Mouse (Mus musculus) heart, postnatal 0 days (tissue): ENCODE results near the gene Lamc3. TPM values are rescaled to one million over a fixed set of nuclear protein-coding genes. Genes with fewer than 3 reads are reported as not detected.

Experiments
- ATAC-seq: fragments of 200-750 bp; cut with Nextera tagmentation; 2 replicates; pipeline ENCODE4 v1.8.0; 2017; ENCODE audit warnings: low read depth, moderate number of reproducible peaks, moderate library complexity; ENCODE audit not compliant: insufficient read depth
- DNase-seq: peaks from one replicate; pipeline ENCODE4 v3.0.0-alpha.2; 2016; ENCODE audit warnings: low spot score
- H3K27ac ChIP-seq: fragments of 300-500 bp; sonication (generic); 2 replicates; pipeline ENCODE4 v1.5.1; 2014; ENCODE audit warnings: low read depth, mild to moderate bottlenecking
- H3K27me3 ChIP-seq: fragments of 300-500 bp; sonication (generic); 2 replicates; pipeline ENCODE4 v1.6.1; 2014; ENCODE audit warnings: low read length, mixed read lengths; ENCODE audit not compliant: control insufficient read depth, insufficient read depth
- H3K36me3 ChIP-seq: fragments of 300-500 bp; sonication (generic); replicated peaks from 2 replicates; pipeline ENCODE4 v1.6.1; 2014; ENCODE audit warnings: low read length, mixed read lengths; ENCODE audit not compliant: control insufficient read depth, insufficient read depth
- H3K4me1 ChIP-seq: fragments of 300-500 bp; sonication (generic); 2 replicates; pipeline ENCODE4 v1.6.1; 2014; ENCODE audit warnings: antibody characterized with exemption; ENCODE audit not compliant: control insufficient read depth, insufficient read depth
- H3K4me2 ChIP-seq: fragments of 300-500 bp; sonication (generic); 2 replicates; pipeline ENCODE4 v1.6.1; 2014; ENCODE audit warnings: low read depth, mild to moderate bottlenecking, low read length, moderate library complexity
- H3K4me3 ChIP-seq: fragments of 300-500 bp; sonication (generic); 2 replicates; pipeline ENCODE4 v1.5.1; 2014; ENCODE audit warnings: low read depth, low read length
- H3K9ac ChIP-seq: fragments of 300-500 bp; sonication (generic); replicated peaks from 2 replicates; pipeline ENCODE4 v1.6.1; 2014; ENCODE audit warnings: low read depth, low read length, mixed read lengths
- H3K9me3 ChIP-seq: fragments of 300-500 bp; sonication (generic); replicated peaks from 2 replicates; pipeline ENCODE4 v1.6.1; 2016; ENCODE audit warnings: low read length; ENCODE audit not compliant: control insufficient read depth
- CTCF ChIP-seq: IDR thresholded peaks from 2 replicates; pipeline ENCODE4 v1.5.1; 2016; ENCODE audit warnings: antibody characterized with exemption, control low read depth, low read depth
- EP300 ChIP-seq: IDR thresholded peaks from 2 replicates; pipeline ENCODE4 v1.6.1; 2016; ENCODE audit warnings: antibody characterized with exemption, low read depth
- WGBS: fragments of 180-500 bp; shearing (Covaris S2); extraction: QIAGEN DNeasy Blood & Tissue Kit; methylation state at CpG from one replicate; pipeline ENCODE4 v1.1.7; 2014; 5-methylcytosine and 5-hydroxymethylcytosine counted together
- polyA plus RNA-seq: library from polyadenylated mRNA; unstranded; fragments of >200 nt; fragmentation: Nextera tagmentation; extraction: Ambion mirVana; gene quantifications from 2 replicates; pipeline ENCODE4 v1.2.1, GENCODE M21; 2015
- total RNA-seq: library from RNA; depleted of rRNA; stranded (reverse); fragments of >200 nt; gene quantifications from 2 replicates; pipeline ENCODE4 v1.2.3, GENCODE M21; 2014; ENCODE audit warnings: low replicate concordance

Lamc3 gene
- total and polyA plus RNA-seq, 2 experiments from 2014 or later: 0.16 to 0.65 TPM

GRCm38 (mm10) chr2:31948801-31949200 is 61.7 kb downstream of the Lamc3 start:
- Histone ChIP-seq H3K27ac (no peak overlapping the region), H3K9ac (no peak overlapping the region), H3K4me1 (peaks cover 11% of the 10 kb centered on the region; the same call in 1 of the 2 replicates), H3K36me3 (no peaks in the 10 kb centered on the region), H3K4me3 (no peak overlapping the region), H3K27me3 (no peaks in the 10 kb centered on the region), H3K9me3 (no peaks in the 10 kb centered on the region), H3K4me2 (no peak overlapping the region)
- DNase-seq (no peak), ATAC-seq (no peak)
- TF ChIP-seq EP300 (no peak), CTCF (no peak)
- WGBS: 72% methylated on average over 6 of the region's 6 CpGs

GRCm38 (mm10) chr2:31950058-31950871 is 63.2 kb downstream of the Lamc3 start, which contains the start of gene Aif1l:
Gene Aif1l, plus strand, starts transcription at chr2:31950139.
- peak within 1 kb of the TSS; percentile 93 for H3K4me2 ChIP-seq
- no peaks in the 10 kb centered on the region for H3K9me3 ChIP-seq
- H3K4me3 ChIP-seq: peak within 1 kb of the TSS; percentile 58
- under 1% methylated on average over 65 of the region's 66 CpGs for WGBS
- peak; percentile 31; the same call in 1 of the 2 replicates for ATAC-seq
- peak within 1 kb of the TSS; percentile 53; the same call in 1 of the 2 replicates for H3K9ac ChIP-seq
- H3K4me1 ChIP-seq: peaks cover 15% of the 10 kb centered on the region; the same call in 1 of the 2 replicates
- no peak for TF ChIP-seq EP300
- peak; percentile 45 for TF ChIP-seq CTCF
- no peaks in the 10 kb centered on the region for H3K36me3 ChIP-seq
- no peak within 1 kb of the TSS for H3K27ac ChIP-seq
- no peaks in the 10 kb centered on the region for H3K27me3 ChIP-seq
- peak; percentile 76 for DNase-seq

DNA sequence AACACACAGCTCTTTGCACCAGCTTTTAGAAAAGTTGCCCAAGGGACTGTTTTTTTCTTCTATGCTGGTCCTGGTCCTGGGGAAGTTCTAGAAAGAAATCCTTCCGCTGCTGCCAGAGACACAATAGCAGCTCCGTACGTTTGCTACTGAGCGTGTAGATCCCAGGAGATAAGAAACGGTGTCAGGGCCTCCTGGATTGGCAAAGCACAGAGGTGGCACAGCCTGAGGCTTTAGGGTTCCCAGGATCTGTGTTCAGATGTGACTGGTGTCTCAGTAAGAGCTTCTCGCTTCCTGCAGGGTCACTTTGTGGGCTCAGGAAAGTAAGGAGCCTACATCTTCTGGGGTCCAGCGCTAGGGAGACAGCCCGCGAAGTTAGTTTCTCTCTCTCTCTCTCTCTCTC is 63.9 kb downstream of the Lamc3 start:
- no peak for DNase-seq
- ATAC-seq: no peak
- Histone ChIP-seq H3K9me3 (no peaks in the 10 kb centered on the region), H3K4me3 (peak overlapping the region; percentile 58), H3K9ac (peak overlapping the region; percentile 53; the same call in 1 of the 2 replicates), H3K27me3 (no peaks in the 10 kb centered on the region), H3K4me2 (peak overlapping the region; percentile 93), H3K4me1 (peaks cover 15% of the 10 kb centered on the region; the same call in 1 of the 2 replicates), H3K27ac (no peak overlapping the region), H3K36me3 (no peaks in the 10 kb centered on the region)
- WGBS: 34% methylated on average over 9 of the region's 9 CpGs
- TF ChIP-seq EP300 (no peak), CTCF (no peak)

DNA sequence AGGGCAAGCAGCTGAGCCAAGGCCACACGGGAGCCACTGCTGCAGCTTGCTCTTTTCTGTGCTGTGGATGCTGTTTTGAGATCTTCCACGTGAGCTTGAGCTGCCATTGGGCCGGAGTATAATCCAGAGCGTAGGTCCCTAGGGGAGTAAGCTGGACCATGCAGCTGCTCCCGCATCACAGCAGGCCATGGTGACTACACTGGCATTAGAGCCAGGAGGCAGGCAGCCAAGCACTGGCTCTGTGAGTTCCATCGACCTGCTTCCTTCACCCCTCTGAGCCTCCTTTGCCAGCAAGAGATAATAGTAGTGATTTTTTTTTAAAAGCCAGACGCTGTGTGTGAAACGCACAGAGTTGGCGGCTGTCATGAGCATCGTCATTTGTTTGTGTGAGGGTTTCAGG is 65.1 kb downstream of the Lamc3 start:
- 57% methylated on average over 10 of the region's 10 CpGs for WGBS

DNA sequence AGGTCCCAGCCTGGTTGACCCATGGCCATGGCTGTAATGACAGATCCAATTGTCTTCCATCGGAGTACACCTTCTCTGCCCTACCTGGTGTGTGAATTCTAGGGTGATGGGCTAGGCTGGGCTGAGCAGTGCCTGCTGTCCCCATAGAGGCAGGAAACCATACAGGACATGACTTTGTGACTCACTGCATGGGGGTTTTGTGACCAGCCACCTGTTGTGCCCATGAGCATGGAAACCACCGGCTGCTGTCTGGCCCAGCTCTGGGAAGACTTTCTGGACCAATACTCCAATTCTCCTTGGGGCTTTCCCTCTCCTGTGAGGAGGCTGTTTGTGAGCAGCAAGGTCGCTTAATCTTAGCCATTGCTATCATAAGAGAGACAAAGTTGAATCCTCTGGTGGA is 65.6 kb downstream of the Lamc3 start:
- Histone ChIP-seq H3K9me3 (no peaks in the 10 kb centered on the region), H3K36me3 (no peaks in the 10 kb centered on the region), H3K27ac (no peak overlapping the region), H3K27me3 (no peaks in the 10 kb centered on the region), H3K4me3 (no peak overlapping the region), H3K4me1 (peaks cover 15% of the 10 kb centered on the region; the same call in 1 of the 2 replicates), H3K4me2 (no peak overlapping the region), H3K9ac (no peak overlapping the region)
- TF ChIP-seq CTCF (no peak), EP300 (no peak)
- 65% methylated on average over 3 of the region's 3 CpGs for WGBS
- no peak for ATAC-seq
- no peak for DNase-seq

More for the DNA sequence above, 65.1 kb downstream of the Lamc3 start:
- Histone ChIP-seq H3K4me2 (no peak overlapping the region), H3K9ac (no peak overlapping the region), H3K27me3 (no peaks in the 10 kb centered on the region), H3K27ac (no peak overlapping the region), H3K9me3 (no peaks in the 10 kb centered on the region), H3K36me3 (no peaks in the 10 kb centered on the region), H3K4me3 (no peak overlapping the region), H3K4me1 (peaks cover 15% of the 10 kb centered on the region; the same call in 1 of the 2 replicates)
- TF ChIP-seq EP300 (no peak), CTCF (no peak)
- ATAC-seq: no peak
- no peak for DNase-seq
